17 mouse cellular contexts compared by ENCODE assay signal in the genomic region with DNA sequence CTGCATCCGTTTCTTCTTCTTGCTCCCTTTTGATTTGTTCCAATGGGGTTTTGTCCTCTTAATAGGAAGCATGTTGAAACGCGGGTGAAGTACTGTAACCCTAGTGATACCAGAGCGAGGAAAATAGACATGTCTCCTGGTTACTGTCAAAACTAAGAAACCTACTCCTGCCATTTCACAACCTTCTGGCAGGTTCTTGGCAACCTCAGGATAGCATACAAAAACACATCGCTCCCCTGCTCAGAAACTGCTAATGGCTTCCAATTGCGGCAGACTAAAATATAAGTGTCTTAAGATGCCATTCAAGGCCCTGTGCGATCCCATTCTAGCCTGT.
DNase-seq lines count a peak whose midpoint lies in the region; ATAC-seq and TF ChIP-seq lines count a peak whose summit lies in the region.
"Had no signal": no experiment of that assay in that cellular context is flagged by ENCODE, and none has a peak within 500 bp of the region (broad histone marks: within the 10 kb centered on the region; RNA-seq: fewer than 3 reads in every experiment).

No protein-coding gene starts in this region.

- DNase-seq in forebrain, embryonic 10.5 days (ENCODE audit: extremely low spot score, low spot score): no peak
- DNase-seq in layer of hippocampus, adult 2 months (ENCODE audit: low spot score in 2 of 2): no peak
- no peak for DNase-seq in layer of hippocampus, adult 11-12 months (ENCODE audit: low spot score)
- peak; percentile 6 for DNase-seq in brain, adult 2 months (ENCODE audit: low read depth, low spot score)
- DNase-seq: adrenal gland, postnatal 10 days; cerebellum, adult 18-20 months; cerebellum, adult 9-11 months; cerebellum, postnatal 36 days; gastrocnemius, postnatal 14 days had no signal

- H3K4me1 ChIP-seq in forebrain, embryonic 15.5 days: peaks cover 12% of the 10 kb centered on the region; the same call in 1 of the 2 replicates
- no peaks in the 10 kb centered on the region for H3K4me1 ChIP-seq in forebrain, embryonic 10.5 days
- peaks cover 5% of the 10 kb centered on the region for H3K4me1 ChIP-seq in olfactory bulb, adult 2 months (ENCODE audit: control insufficient read depth, insufficient read depth, low read length)
- H3K4me1 ChIP-seq: embryonic facial prominence, embryonic 13.5 days; heart, embryonic 12.5 days; hindbrain, embryonic 10.5 days had no signal

- ATAC-seq in forebrain, embryonic 15.5 days (replicated peaks): 0 out of 2 replicates have a peak, but pooled peaks have one; percentile 19
- ATAC-seq in granulocyte monocyte progenitor cell, adult 5-6 weeks (replicated peaks; ENCODE audit: poor library complexity, severe bottlenecking): no peak
- ATAC-seq: inflammation-experienced regulatory T-cells, adult 6 months had no signal

- H3K9me3 ChIP-seq in forebrain, embryonic 15.5 days: no peaks in the 10 kb centered on the region
- no peaks in the 10 kb centered on the region for H3K9me3 ChIP-seq in forebrain, embryonic 10.5 days
- H3K9me3 ChIP-seq: embryonic facial prominence, embryonic 13.5 days; heart, embryonic 12.5 days; hindbrain, embryonic 10.5 days; hindbrain, embryonic 15.5 days had no signal

- H3K4me2 ChIP-seq in forebrain, embryonic 15.5 days (replicated peaks): no peak overlapping the region
- H3K4me2 ChIP-seq: embryonic facial prominence, embryonic 13.5 days; heart, embryonic 12.5 days; hindbrain, embryonic 15.5 days had no signal

- H3K27me3 ChIP-seq in forebrain, embryonic 15.5 days: no peaks in the 10 kb centered on the region
- no peaks in the 10 kb centered on the region for H3K27me3 ChIP-seq in forebrain, embryonic 10.5 days (ENCODE audit: poor library complexity, severe bottlenecking)
- H3K27me3 ChIP-seq: embryonic facial prominence, embryonic 13.5 days; heart, embryonic 12.5 days; hindbrain, embryonic 15.5 days had no signal

- no peak overlapping the region for H3K9ac ChIP-seq in forebrain, embryonic 15.5 days (replicated peaks)
- H3K9ac ChIP-seq: embryonic facial prominence, embryonic 13.5 days; heart, embryonic 12.5 days; hindbrain, embryonic 15.5 days had no signal

- H3K36me3 ChIP-seq in forebrain, embryonic 15.5 days: no peaks in the 10 kb centered on the region
- H3K36me3 ChIP-seq in forebrain, embryonic 10.5 days (replicated peaks): no peaks in the 10 kb centered on the region
- H3K36me3 ChIP-seq: embryonic facial prominence, embryonic 13.5 days; heart, embryonic 12.5 days; hindbrain, embryonic 10.5 days; hindbrain, embryonic 15.5 days had no signal

- TF ChIP-seq POLR2A in olfactory bulb, adult 2 months (IDR thresholded peaks at IDR 0.05; ENCODE audit: insufficient read depth, low read depth, low read length): no peak

- H3K4me3 ChIP-seq in forebrain, embryonic 15.5 days: no peak overlapping the region
- H3K4me3 ChIP-seq in forebrain, embryonic 10.5 days: no peak overlapping the region
- H3K4me3 ChIP-seq in layer of hippocampus, adult 2 months: no peak overlapping the region
- H3K4me3 ChIP-seq in olfactory bulb, adult 2 months (ENCODE audit: insufficient read depth, low read depth, low read length): no peak overlapping the region
- H3K4me3 ChIP-seq: embryonic facial prominence, embryonic 13.5 days; heart, embryonic 12.5 days; hindbrain, embryonic 10.5 days; hindbrain, embryonic 15.5 days had no signal

- peak overlapping the region; percentile 7; the same call in 1 of the 2 replicates for H3K27ac ChIP-seq in forebrain, embryonic 15.5 days (replicated peaks)
- H3K27ac ChIP-seq in forebrain, embryonic 10.5 days: no peak overlapping the region
- peak overlapping the region; percentile 33; the same call in 1 of the 2 replicates for H3K27ac ChIP-seq in layer of hippocampus, adult 2 months
- 0 out of 2 replicates have a peak overlapping the region, but pooled peaks have one; percentile 16 for H3K27ac ChIP-seq in olfactory bulb, adult 2 months (ENCODE audit: insufficient read depth, low read depth, low read length)
- H3K27ac ChIP-seq: embryonic facial prominence, embryonic 13.5 days; hindbrain, embryonic 10.5 days; hindbrain, embryonic 15.5 days had no signal

- TF ChIP-seq CTCF in layer of hippocampus, adult 2 months (conservative IDR thresholded peaks at IDR 0.05): no peak
- no peak for TF ChIP-seq CTCF in olfactory bulb, adult 2 months (IDR thresholded peaks at IDR 0.05; ENCODE audit: insufficient read depth, low read depth, low read length)

- 54% methylated on average over 7 of the region's 7 CpGs for WGBS in forebrain, embryonic 15.5 days
- WGBS in forebrain, embryonic 10.5 days: 92% methylated on average over 7 of the region's 7 CpGs
- 52% methylated on average over 7 of the region's 7 CpGs for WGBS in olfactory bulb, adult 2 months
